Mouse (Mus musculus): ENCODE measurements at regions not wholly inside any gene's neighbourhood (a gene's known extent, or its start where the extent isn't known, plus 50 kb on each side); places are given as distances from the start of the nearest gene placed in this dataset.

GRCm38 (mm10) chr3:120729671-120730070, 441.8 kb downstream of the Rwdd3 start:
- Histone ChIP-seq H3K36me3 (ENCODE audit: insufficient read depth, low read length) (no peaks in the 10 kb centered on the region), H3K9ac (replicated peaks; ENCODE audit: low read length) (no peak overlapping the region), H3K27me3 (ENCODE audit: insufficient read depth, low read length) (no peaks in the 10 kb centered on the region), H3K4me3 (ENCODE audit: low read length) (no peak overlapping the region), H3K9me3 (ENCODE audit: low read length) (no peaks in the 10 kb centered on the region), H3K4me1 (ENCODE audit: insufficient read depth, low read length) (no peaks in the 10 kb centered on the region), H3K4me2 (replicated peaks; ENCODE audit: low read depth, low read length) (no peak overlapping the region), H3K27ac (ENCODE audit: low read length) (no peak overlapping the region)
- no peak for ATAC-seq (ENCODE audit: low FRiP score, low TSS enrichment)
- 57% methylated on average over 5 of the region's 5 CpGs for WGBS

- ATAC-seq (ENCODE audit: low FRiP score, low TSS enrichment) = no peak
- Histone ChIP-seq H3K9ac (replicated peaks; ENCODE audit: low read length) (no peak overlapping the region), H3K4me3 (ENCODE audit: low read length) (no peak overlapping the region), H3K27ac (ENCODE audit: low read length) (no peak overlapping the region), H3K4me2 (replicated peaks; ENCODE audit: low read depth, low read length) (no peak overlapping the region), H3K36me3 (ENCODE audit: insufficient read depth, low read length) (no peaks in the 10 kb centered on the region), H3K4me1 (ENCODE audit: insufficient read depth, low read length) (no peaks in the 10 kb centered on the region), H3K9me3 (ENCODE audit: low read length) (no peaks in the 10 kb centered on the region), H3K27me3 (ENCODE audit: insufficient read depth, low read length) (no peaks in the 10 kb centered on the region)
- 72% methylated on average over 4 of the region's 4 CpGs for WGBS
Measured at GRCm38 (mm10) chr3:120685227-120685626, 486.3 kb downstream of the Rwdd3 start.

DNA sequence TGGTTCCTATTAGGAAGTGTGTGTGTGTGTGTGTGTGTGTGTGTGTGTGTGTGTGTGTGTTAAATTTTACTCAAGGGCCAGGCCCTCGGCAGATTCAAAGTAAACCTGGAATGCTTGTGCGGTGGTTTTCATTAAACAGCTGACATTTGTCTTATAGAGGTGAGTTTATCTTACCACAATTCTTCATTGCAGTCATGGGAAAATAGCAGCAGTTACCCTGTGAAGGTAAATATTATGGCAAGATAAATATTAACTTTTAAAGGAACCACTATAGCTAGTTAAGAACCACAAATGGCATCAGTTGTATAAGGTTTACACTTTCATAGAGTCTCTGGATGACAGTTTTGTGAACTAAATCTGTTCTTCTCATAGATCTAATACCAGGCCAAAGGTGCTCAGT, 495.6 kb downstream of the Rwdd3 start:
- no peak overlapping the region for H3K4me3 ChIP-seq (ENCODE audit: low read length)

DNA sequence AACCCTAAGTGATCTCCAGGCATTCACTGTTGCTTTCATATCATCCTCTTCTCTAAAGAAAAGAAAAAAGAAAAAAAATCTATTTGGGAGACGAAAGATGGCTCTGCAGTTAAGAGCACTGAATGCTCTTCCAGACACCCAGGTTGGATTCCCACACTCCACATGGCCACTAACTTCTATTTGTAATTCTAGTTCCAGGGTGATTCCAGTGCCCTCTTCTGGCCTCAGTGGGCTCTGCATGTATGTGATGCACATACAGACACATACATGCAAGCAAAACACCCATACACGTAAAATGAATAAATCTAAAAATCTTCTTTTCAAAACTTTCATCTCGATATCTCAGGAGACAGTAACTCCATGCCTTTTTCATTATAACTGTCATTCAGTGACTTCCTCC, 502.8 kb downstream of the Rwdd3 start:
- Histone ChIP-seq H3K4me1 (ENCODE audit: insufficient read depth, low read length) (no peaks in the 10 kb centered on the region), H3K9me3 (ENCODE audit: low read length) (no peaks in the 10 kb centered on the region), H3K4me2 (replicated peaks; ENCODE audit: low read depth, low read length) (no peak overlapping the region), H3K36me3 (ENCODE audit: insufficient read depth, low read length) (no peaks in the 10 kb centered on the region), H3K4me3 (ENCODE audit: low read length) (no peak overlapping the region), H3K27me3 (ENCODE audit: insufficient read depth, low read length) (no peaks in the 10 kb centered on the region), H3K9ac (replicated peaks; ENCODE audit: low read length) (no peak overlapping the region), H3K27ac (ENCODE audit: low read length) (no peak overlapping the region)
- no peak for ATAC-seq (ENCODE audit: low FRiP score, low TSS enrichment)
- 86% methylated on average over 3 of the region's 3 CpGs for WGBS

More for the DNA sequence above, 495.6 kb downstream of the Rwdd3 start:
- no peaks in the 10 kb centered on the region for H3K36me3 ChIP-seq (ENCODE audit: insufficient read depth, low read length)
- no peaks in the 10 kb centered on the region for H3K27me3 ChIP-seq (ENCODE audit: insufficient read depth, low read length)
- H3K9me3 ChIP-seq (ENCODE audit: low read length) = no peaks in the 10 kb centered on the region
- H3K4me2 ChIP-seq (replicated peaks; ENCODE audit: low read depth, low read length) = no peak overlapping the region
- no peak overlapping the region for H3K9ac ChIP-seq (replicated peaks; ENCODE audit: low read length)
- WGBS = 42% methylated on average over 2 of the region's 2 CpGs
- ATAC-seq (ENCODE audit: low FRiP score, low TSS enrichment) = no peak
- H3K27ac ChIP-seq (ENCODE audit: low read length) = no peak overlapping the region
- H3K4me1 ChIP-seq (ENCODE audit: insufficient read depth, low read length) = no peaks in the 10 kb centered on the region

DNA sequence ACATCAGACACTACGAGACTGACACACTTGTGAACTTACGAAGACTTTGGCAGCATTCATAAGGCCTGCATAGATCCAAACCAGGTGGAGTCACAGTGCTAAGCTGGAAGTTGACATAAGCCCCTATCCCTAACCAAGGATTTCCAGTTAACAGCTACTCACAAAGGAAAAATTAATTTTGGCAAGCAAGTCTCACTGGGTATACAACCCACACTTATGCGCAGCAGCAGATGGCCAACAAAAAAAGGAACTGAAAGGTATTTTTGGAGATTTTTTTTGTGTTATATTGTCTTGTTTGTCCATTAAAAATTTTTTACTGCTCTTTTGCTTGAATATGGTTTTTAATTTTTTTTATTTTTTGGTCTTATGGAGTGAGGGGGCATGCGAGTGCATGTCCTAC, 509.0 kb downstream of the Rwdd3 start:
- no peaks in the 10 kb centered on the region for H3K9me3 ChIP-seq (ENCODE audit: low read length)
- ATAC-seq (ENCODE audit: low FRiP score, low TSS enrichment) = no peak
- no peaks in the 10 kb centered on the region for H3K27me3 ChIP-seq (ENCODE audit: insufficient read depth, low read length)
- 89% methylated on average over 4 of the region's 4 CpGs for WGBS
- no peaks in the 10 kb centered on the region for H3K4me1 ChIP-seq (ENCODE audit: insufficient read depth, low read length)
- H3K4me3 ChIP-seq (ENCODE audit: low read length) = no peak overlapping the region
- H3K9ac ChIP-seq (replicated peaks; ENCODE audit: low read length) = no peak overlapping the region
- H3K27ac ChIP-seq (ENCODE audit: low read length) = no peak overlapping the region
- no peak overlapping the region for H3K4me2 ChIP-seq (replicated peaks; ENCODE audit: low read depth, low read length)
- H3K36me3 ChIP-seq (ENCODE audit: insufficient read depth, low read length) = no peaks in the 10 kb centered on the region

DNA sequence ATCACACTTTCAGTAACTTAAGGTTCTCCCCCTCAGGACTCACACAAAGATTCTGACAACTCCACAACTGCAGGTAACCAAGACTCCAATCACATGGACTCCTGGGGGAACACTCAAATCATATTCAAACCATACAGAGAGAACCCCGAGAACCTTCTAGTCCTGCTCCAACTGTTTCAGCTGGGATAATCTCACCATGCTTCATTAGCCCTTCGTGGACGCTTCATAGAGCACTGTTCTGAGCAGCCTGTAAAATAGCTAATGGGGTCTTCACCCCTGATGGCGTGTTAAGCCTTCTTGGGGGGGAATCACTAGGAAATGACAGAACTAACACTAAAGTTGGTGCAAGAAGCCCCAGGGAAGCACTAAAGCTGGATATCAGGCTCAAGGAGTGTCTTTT, 510.7 kb downstream of the Rwdd3 start:
- H3K4me2 ChIP-seq (replicated peaks; ENCODE audit: low read depth, low read length) = no peak overlapping the region
- H3K4me1 ChIP-seq (ENCODE audit: insufficient read depth, low read length) = no peaks in the 10 kb centered on the region
- no peaks in the 10 kb centered on the region for H3K9me3 ChIP-seq (ENCODE audit: low read length)
- 63% methylated on average over 4 of the region's 4 CpGs for WGBS
- no peak for ATAC-seq (ENCODE audit: low FRiP score, low TSS enrichment)
- H3K36me3 ChIP-seq (ENCODE audit: insufficient read depth, low read length) = no peaks in the 10 kb centered on the region
- no peak overlapping the region for H3K27ac ChIP-seq (ENCODE audit: low read length)
- no peak overlapping the region for H3K9ac ChIP-seq (replicated peaks; ENCODE audit: low read length)
- no peak overlapping the region for H3K4me3 ChIP-seq (ENCODE audit: low read length)
- H3K27me3 ChIP-seq (ENCODE audit: insufficient read depth, low read length) = no peaks in the 10 kb centered on the region

GRCm38 (mm10) chr3:120649047-120649868, 522.2 kb downstream of the Rwdd3 start:
- no peaks in the 10 kb centered on the region for H3K27me3 ChIP-seq (ENCODE audit: insufficient read depth, low read length)
- H3K4me2 ChIP-seq (replicated peaks; ENCODE audit: low read depth, low read length) = no peak overlapping the region
- ATAC-seq (ENCODE audit: low FRiP score, low TSS enrichment) = no peak
- no peaks in the 10 kb centered on the region for H3K36me3 ChIP-seq (ENCODE audit: insufficient read depth, low read length)
- H3K27ac ChIP-seq (ENCODE audit: low read length) = no peak overlapping the region
- no peak overlapping the region for H3K4me3 ChIP-seq (ENCODE audit: low read length)
- H3K9me3 ChIP-seq (ENCODE audit: low read length) = no peaks in the 10 kb centered on the region
- H3K4me1 ChIP-seq (ENCODE audit: insufficient read depth, low read length) = no peaks in the 10 kb centered on the region
- H3K9ac ChIP-seq (replicated peaks; ENCODE audit: low read length) = no peak overlapping the region
- 81% methylated on average over 12 of the region's 12 CpGs for WGBS

GRCm38 (mm10) chr3:120648391-120648790, 523.1 kb downstream of the Rwdd3 start:
- Histone ChIP-seq H3K4me1 (ENCODE audit: insufficient read depth, low read length) (no peaks in the 10 kb centered on the region), H3K4me2 (replicated peaks; ENCODE audit: low read depth, low read length) (no peak overlapping the region), H3K36me3 (ENCODE audit: insufficient read depth, low read length) (no peaks in the 10 kb centered on the region), H3K9ac (replicated peaks; ENCODE audit: low read length) (no peak overlapping the region), H3K27me3 (ENCODE audit: insufficient read depth, low read length) (no peaks in the 10 kb centered on the region), H3K9me3 (ENCODE audit: low read length) (no peaks in the 10 kb centered on the region), H3K4me3 (ENCODE audit: low read length) (no peak overlapping the region), H3K27ac (ENCODE audit: low read length) (no peak overlapping the region)
- no peak for ATAC-seq (ENCODE audit: low FRiP score, low TSS enrichment)
- WGBS = 82% methylated on average over 5 of the region's 5 CpGs

- Histone ChIP-seq H3K27ac (ENCODE audit: low read length) (no peak overlapping the region), H3K4me1 (ENCODE audit: insufficient read depth, low read length) (no peaks in the 10 kb centered on the region), H3K9me3 (ENCODE audit: low read length) (no peaks in the 10 kb centered on the region), H3K36me3 (ENCODE audit: insufficient read depth, low read length) (no peaks in the 10 kb centered on the region), H3K4me3 (ENCODE audit: low read length) (no peak overlapping the region), H3K4me2 (replicated peaks; ENCODE audit: low read depth, low read length) (no peak overlapping the region), H3K9ac (replicated peaks; ENCODE audit: low read length) (no peak overlapping the region), H3K27me3 (ENCODE audit: insufficient read depth, low read length) (no peaks in the 10 kb centered on the region)
- WGBS = 67% methylated on average over 9 of the region's 9 CpGs
- no peak for ATAC-seq (ENCODE audit: low FRiP score, low TSS enrichment)
Measured at GRCm38 (mm10) chr3:120636669-120637305, 534.7 kb downstream of the Rwdd3 start.

DNA sequence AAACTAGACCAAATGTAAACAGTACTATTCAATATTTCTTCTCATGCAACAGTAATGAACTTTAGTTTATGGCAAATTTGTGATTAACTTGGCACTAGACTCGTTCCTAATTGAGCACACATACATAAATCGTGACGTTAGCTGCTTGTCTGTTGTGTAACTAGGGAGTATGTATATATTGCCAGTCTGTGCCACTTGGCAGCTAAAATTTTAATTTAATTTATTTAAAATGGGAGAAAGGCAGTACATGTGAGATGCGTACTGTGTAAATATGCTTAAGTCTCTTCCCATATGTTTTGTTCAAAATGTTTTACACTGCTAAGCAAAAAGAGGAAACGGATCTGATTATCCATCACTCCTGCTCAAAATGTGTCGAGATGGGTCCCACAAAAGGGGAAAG, 553.1 kb downstream of the Rwdd3 start:
- 60% methylated on average over 6 of the region's 6 CpGs for WGBS
- H3K4me2 ChIP-seq (replicated peaks; ENCODE audit: low read depth, low read length) = no peak overlapping the region
- H3K9ac ChIP-seq (replicated peaks; ENCODE audit: low read length) = no peak overlapping the region
- H3K36me3 ChIP-seq (ENCODE audit: insufficient read depth, low read length) = no peaks in the 10 kb centered on the region
- H3K9me3 ChIP-seq (ENCODE audit: low read length) = no peaks in the 10 kb centered on the region
- no peak overlapping the region for H3K27ac ChIP-seq (ENCODE audit: low read length)
- H3K27me3 ChIP-seq (ENCODE audit: insufficient read depth, low read length) = no peaks in the 10 kb centered on the region
- H3K4me3 ChIP-seq (ENCODE audit: low read length) = no peak overlapping the region
- no peaks in the 10 kb centered on the region for H3K4me1 ChIP-seq (ENCODE audit: insufficient read depth, low read length)
- ATAC-seq (ENCODE audit: low FRiP score, low TSS enrichment) = no peak

Measured in kidney, embryonic 16.5 days (tissue).